Mouse (Mus musculus): Measurements from ENCODE around the gene Otud1.

Otud1 gene

DNA sequence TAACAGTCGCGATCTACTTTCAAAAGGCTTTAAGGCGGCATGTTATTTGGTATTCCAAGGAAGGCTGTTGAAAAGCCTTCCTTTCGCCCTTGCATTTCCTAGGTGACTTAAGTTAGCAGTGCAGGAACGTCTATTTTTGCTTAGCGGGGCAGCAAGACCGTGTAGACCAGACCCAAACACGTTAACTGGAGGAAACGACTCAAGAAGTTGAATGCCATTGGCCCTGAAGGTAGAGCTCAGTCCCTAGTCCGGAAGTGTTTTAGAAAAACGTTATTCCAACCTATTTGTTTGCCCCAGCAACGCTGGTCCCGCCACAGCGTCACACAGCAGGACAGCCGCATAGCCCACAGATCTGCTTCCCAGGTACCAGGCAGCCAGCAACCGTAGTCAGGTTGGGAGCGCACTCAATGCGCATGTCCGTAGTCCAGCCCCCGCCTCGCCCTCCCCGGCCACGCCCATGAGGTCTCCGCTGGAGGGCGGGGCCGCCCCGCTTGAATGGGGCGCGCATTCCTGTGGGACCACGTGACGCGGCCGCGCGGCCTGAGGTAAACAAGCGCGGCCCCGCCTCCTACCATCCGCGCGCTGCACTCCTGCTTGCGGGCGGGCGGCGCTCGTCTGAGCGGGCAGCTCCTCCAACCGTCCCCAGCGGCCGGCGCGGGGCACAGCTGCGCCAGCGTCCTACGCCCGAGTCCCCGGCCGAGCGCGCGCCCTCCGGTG is at the start of gene Otud1:
Gene Otud1, plus strand, starts transcription at position 595 of the 717 bp plus-strand sequence.
- peak; percentile 98 for DNase-seq (ENCODE audit: low read depth)

DNA sequence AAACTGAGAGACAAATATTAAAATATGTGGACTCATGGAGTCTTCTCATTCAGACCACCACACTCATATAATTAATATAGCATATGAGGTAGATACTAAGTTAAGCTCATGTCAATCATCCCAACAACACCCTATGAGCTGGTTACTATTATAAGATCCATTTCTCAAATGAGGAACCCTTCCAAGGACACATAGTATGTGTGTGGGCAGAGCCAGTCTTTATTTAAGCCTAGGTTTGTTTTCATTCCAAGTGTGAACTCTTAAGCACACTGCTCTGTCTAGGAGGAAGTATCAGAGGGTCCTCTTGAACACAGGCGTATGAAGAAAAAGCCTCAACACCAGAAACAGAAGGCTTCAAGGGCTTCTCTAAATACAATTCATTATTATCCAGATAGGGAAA is 49.7 kb upstream of the Otud1 start:
- no peak for DNase-seq (ENCODE audit: low read depth)

DNA sequence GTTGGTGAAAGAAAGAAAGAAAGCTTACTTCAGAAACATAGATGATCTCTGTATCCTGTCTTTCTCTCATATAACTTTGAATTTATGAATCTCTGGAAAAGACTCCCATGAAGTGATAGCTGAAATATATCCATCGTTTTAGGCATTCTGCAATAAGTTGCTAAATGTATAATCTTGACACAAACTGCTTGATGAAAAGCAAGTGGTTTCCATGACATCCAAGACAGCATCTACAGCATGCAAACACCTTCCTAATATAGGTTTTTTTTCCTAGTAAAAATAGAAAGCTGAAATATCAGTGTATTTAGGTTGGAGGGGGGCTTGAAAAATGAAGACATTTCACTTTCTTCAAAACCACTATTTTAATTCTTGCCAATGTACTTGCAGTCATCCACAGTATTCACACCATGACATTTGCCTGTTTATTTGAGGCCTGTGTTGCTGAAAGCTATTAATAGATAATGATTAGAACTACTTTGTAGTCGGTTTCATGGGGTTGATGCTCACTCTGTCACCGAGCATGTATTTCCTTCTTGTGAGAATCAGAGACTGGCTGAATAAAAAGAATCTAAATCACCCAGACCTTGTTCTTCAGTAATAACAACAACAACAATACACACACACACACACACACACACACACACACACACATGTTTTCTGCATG is 49.0 kb upstream of the Otud1 start:
- DNase-seq (ENCODE audit: low read depth) = no peak

DNA sequence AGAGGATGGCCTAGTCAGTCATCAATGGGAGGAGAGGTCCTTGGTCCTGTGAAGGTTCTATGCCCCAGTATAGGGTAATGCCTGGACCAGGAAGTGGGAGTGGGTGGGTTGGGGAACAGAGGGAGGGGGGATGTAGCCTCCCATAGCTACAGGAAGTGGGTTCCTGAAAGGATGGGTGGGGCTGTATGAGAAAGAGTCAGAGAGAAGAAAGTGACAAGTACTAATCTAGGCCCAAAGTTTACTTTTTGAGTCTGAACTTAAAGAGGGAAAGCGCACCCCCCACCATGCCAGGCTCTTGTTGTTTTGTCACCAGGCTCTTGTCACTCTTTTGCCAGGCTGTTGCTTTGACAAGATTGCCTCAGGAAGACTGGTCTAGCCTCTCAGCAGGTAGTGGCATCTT is 35.5 kb upstream of the Otud1 start:
- peak; percentile 59 for DNase-seq (ENCODE audit: low read depth)

DNA sequence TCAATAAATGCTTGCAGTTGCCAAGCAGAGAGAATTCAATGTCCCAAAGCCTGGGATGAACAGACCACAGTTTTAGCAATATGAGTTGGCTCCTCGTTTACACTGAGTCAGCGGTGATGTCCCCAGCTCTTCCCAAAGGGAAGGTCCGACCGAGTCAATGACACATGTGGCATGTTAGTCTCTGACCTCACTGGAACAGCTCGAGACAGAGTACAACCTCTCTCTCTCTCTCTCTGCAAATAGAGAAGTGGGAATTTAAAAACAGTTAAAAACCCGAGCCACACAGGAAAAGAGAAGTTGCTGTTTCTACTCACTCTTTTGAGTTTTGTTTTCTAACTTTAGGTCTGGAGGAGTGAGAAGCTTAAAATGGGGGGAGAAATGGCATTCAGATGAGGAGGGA is 30.5 kb upstream of the Otud1 start:
- DNase-seq (ENCODE audit: low read depth) = no peak

DNA sequence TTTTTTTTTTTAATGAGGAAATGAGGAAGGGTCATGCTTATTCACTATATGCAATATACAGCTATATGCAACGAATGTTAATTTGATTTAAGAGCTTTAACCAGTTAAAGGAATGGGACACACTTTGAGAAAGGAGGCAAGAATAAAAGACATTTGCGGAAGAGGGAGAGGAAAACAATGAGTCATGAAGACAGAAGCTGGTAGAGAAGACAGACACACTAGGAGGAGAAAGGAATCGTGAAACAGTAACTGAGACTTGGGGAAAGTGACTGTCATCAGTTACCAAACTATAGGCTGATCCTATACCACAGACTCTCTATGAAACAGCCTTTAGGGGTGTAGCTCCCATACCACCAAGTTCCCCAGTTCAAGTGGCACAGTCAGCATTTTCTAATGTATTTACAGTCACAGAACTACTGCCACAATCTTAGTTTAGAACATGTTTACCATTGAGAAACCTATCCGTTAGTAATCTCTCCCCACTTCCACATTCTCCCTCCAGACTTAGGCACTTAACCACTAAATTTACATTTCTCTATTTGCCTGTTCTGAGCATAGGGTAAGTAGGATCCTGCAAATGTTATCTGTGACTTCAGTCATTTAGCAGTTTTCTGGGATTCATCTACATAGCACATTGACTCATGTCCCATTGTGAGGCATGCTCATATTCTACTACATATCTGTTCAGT is 29.5 kb upstream of the Otud1 start:
- no peak for DNase-seq (ENCODE audit: low read depth)

DNA sequence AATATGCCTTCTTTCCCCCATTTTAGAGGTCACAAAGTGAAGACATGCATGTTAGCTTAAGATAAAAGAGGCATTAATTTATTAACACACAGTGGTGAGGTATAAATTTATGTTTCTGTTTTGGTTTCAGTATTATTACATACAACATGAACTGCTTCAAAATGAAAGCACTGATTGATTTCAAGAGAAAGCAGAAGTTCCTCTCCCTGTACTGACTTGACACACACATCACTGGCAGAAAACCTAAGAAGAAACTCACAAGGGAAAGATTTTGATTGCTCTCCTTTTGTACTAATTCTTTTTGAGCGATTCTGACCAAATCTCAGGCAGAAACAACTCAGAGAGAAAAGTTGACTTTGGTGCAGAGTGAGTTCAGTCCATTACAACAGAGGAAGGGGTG is 27.0 kb upstream of the Otud1 start:
- DNase-seq (ENCODE audit: low read depth) = no peak

DNA sequence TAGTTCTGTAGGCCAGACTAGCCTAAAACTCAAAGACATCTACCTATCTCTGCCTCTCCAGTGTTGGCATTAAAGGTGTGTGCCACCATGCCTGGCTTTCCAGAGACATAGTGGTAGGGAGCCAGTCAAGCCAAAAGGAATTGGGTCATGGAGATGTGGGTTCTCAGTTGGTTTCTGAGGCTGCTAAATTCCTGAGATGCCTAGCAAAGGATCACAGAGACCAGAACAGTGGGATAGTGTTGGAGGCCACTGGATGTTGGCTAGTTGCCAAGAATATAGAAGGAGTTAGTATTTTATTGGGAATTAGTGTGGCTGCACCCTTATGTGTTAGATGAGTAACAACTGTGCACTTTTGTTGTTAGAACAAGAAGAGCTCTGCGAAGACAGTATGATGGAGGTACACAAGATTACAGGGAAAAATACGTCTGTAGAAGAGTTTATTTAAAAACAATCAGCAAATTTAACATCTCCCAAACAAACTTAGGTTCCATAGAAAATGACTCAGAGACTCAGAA is 24.1 kb upstream of the Otud1 start:
- no peak for DNase-seq (ENCODE audit: low read depth)

DNA sequence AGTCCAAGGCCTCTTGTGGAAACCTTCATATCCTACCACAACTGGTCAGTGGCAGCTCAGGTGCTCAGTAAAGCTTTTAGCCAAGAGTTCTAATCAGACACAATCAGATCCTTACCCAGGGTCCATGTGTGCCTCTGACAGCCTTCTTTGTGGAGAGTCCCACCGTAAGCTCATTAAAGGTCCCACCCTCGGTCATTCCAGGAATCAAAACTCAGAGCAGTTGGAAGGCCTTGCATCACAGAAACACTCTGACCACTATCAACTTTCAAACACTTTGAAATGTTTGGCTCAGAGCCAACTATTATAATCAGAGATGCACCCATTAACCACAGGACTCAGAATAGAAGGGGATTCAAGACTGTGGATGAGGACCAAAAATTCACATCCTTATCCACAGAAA is 12.4 kb upstream of the Otud1 start:
- DNase-seq (ENCODE audit: low read depth) = no peak

DNA sequence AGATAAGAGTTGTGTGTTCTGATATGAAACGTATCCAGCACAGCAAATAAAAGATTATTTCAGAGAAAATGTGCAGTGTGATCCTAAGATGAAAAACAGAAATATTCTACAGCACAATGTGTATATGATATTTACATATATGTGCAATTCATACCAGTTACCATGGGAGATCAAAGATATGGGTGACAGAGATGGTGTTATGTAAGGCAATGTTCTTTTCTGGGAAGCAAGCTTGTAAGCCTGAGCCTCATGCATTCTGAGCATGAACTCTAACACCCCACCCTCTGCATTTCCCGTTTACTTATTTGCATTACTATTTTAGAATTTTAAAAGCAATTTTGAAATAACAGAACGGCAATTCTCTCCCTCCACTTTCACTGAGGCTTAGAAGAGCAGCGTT is 11.4 kb upstream of the Otud1 start:
- DNase-seq (ENCODE audit: low read depth) = no peak

DNA sequence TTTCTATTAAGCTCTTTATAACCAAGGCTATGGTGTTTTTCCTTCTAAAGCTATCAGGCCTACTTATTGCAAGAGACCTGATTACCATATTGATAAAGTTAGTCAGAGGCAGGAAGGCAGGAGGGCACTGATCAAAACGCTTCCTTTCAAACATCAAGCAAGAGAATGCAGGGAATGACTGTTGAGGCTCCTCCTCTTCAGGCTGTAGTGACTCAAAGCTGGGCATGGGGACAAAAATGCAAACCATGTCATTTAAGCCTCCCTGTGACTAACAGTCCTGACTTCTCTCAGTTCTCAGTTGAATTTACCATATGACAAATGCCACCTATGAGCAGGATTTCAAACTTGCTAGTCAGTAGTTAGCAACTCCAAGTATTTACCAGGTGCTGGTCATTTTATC is 10.6 kb upstream of the Otud1 start:
- no peak for DNase-seq (ENCODE audit: low read depth)

DNA sequence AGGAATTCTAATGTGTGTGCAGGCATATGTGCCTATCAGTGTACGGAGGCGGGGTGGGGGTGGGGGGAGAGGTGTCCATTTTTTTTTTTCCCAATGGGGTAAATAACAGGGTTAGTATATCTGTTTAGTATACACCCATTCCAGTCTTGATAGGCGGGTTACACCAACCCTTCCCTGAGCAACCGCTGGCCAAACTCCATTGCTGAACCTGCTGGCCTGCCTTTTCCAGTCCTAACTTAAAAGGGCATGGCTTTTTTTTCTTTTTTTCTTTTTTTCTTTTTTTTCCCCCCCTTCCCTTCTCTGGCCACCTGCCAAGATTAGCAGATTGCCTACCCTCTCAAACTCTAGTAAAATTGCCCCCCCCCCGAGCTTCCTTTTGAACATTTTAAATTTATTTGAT is 1.1 kb upstream of the Otud1 start:
- no peak for DNase-seq (ENCODE audit: low read depth)

DNA sequence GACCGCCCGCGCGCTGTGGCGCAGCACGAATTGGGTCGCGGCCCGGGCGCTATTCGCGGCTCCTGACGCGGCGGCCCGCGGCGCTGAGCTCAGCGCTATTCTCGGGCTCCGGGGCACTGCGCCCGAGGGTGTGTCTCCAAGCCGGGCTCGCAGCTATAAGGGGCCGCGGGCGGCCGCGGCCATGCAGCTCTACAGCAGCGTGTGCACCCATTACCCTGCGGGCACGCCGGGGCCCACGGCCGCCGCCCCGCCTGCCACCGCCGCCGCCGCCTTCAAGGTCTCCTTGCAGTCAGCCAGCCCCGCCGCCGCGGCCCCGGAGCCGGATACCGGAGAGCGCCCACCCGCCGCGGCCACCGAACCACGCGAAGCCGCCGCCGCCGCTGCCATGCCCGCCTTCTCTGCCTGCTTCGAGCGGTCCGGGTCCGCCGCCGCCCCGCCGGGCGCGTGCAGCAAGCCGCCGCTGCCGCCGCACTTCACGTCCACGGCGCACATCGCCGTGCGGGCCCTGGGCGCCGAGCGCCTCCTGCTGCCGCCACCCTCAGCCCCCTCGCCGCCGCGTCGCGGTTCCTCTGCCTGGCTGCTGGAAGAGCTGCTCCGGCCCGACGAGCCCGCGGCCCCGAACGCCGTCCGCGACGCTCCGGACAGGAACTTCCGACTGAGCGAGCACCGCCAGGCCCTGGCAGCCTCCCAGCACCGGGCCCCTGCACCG is 483 bp downstream of the Otud1 start:
- DNase-seq (ENCODE audit: low read depth) = peak; percentile 77

DNA sequence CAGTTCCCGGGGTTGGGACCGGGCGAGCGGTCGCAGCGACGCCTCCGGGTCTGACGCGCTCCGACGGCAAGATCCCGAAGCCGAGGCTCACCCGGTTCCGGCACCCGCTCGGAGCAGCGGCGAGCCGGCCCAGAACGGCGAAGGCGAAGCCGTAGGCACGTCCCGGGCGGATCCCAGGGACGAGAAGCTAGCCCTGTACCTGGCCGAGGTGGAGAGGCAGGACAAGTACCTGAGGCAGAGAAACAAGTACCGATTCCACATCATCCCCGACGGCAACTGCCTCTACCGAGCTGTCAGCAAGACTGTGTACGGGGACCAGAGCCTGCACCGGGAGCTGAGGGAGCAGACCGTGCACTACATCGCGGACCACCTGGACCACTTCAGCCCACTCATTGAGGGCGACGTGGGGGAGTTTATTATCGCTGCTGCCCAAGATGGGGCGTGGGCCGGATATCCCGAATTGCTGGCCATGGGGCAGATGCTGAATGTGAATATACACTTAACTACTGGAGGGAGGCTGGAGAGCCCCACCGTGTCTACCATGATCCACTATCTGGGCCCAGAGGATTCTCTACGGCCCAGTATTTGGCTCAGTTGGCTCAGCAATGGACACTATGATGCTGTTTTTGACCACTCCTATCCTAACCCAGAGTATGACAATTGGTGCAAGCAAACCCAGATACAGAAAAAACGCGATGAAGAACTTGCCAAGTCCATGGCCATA is 1.3 kb downstream of the Otud1 start:
- peak; percentile 65 for DNase-seq (ENCODE audit: low read depth)

DNA sequence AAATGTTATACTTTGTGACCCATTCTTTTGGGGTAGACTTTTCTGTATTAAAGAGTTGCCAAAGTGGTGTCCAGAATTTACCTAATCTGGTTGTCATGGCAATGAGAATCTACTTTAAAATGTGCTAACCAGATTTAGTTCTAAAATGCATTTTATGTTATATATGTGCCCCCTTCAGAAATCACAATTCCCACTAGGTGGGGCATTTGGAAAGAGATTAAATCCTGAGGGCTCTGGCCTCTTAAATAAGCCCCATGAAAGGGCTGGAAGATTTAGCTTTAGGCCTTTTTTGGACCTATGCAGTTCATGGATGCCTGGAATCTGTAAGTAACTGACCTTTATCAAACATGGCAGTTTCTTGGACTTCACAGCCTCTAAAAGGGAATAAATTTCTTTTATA is 3.3 kb downstream of the Otud1 start:
- DNase-seq (ENCODE audit: low read depth) = no peak

DNA sequence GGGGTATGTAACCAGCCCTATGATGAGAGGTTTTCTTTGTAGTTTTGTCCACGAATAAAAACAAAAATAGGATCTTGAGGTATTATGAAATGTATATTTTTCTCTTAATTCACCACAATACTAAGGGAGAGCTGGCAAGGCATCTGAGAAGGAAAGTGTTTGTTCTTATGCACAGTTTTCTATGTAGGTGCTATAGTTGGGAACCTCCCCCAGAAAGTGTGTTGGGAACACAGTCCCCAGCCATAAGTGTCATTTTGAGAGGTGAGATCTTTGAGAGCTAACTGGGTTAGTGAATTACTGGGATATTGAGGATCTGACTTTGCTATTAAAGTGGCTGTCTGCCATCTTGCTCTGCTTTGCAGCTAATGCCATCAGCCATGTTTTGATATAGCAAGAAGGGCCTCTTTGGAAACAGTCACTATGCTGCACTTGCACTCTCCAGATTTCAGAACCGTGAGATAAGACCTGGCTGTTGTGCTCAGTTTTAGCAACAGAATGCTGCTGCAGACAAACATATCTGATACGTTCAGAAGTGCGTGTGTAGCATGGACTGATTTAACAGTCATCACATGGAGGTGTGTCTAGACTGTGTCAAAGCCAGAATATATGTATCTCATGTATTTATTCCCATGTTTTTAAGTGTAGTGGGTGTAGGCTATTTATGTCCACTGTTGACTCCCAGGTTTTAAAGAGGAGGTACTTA is 5.7 kb downstream of the Otud1 start:
- DNase-seq (ENCODE audit: low read depth) = no peak

DNA sequence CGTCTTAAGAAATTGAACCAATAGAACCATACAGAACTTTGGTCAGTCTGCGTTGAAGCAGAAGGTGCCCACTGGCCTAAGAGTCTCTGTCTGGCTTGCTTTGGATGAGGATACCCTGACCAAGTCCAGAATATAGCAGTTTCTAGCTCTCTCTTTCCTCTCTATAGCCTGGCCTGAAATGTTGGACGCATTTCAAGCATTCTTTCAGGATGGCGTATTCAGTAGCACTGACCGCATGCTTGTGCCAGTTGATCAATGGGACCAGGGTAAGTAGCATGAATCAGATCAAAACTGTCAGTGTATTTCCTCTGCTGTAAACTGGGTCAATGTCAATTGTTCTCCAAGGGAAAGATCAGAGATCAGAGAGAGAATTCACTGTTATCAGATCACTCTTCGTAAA is 6.6 kb downstream of the Otud1 start:
- DNase-seq (ENCODE audit: low read depth) = no peak

DNA sequence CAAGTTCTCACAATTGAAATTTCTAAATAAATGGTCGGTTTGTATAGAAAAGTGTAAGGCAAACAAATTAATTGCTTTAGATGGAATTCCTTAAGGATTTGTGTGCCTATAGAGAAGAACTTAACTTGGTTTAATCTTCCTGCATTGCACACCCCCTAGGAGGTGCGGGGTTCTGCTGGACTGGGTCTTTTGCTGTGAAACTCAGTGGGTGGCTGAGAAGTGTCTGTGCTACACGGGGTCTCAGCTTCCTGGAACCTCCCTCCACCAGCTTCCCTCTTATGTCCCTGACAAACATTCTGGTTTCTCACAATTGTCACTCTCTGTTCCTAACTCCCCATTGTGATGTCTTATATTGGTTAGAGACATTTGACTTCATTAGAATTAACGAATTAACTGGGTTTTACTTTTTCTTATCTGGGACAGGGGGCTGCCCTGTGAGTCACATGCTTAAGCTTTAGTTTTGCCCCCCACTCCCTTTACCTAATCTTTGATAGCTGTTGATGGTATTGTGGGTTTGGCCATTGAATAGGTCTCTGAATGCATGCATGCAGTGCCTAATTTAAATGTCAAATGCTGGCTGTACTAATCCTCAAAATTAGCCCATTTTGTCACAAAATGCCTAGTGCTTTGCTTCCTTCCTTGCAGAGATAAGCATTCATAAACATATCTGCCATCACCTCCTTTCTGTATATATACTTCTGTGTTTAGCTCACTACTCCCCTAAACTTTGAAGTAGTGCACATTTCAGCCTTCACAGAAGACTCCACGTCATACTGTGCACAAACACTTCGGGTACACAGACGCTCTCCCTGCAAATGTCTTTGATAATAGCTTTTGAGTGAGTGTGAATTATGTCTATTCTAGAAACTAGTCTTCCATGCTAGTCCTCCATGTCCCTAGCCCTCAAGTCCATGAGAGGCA is 7.3 kb downstream of the Otud1 start:
- DNase-seq (ENCODE audit: low read depth) = peak; percentile 49

DNA sequence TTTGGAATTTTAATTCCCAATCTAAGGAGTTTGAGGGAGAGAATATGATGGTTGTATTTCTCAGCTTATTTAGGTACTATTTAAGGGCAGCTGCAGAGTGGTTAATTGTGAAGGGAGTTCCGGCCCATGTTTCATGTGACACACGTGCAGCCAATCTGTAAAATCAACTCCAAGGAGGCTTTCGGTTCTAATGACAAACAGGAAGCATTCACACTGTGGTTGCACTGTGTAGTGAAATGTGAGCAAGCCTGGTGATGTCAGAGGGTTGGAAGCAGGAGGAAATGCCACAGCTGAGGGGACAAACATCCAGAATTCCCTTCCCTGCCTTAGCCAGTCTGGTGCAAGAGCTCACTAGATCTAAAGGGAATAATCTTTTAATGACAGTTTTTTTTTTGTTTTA is 8.3 kb downstream of the Otud1 start:
- DNase-seq (ENCODE audit: low read depth) = peak; percentile 76

Measured in naive thymus-derived CD4-positive, alpha-beta T cell, adult 2 months (primary cell).